Mouse (Mus musculus) liver, embryonic 12.5 days (tissue): Measurements from ENCODE around the gene Lpar1. TPM values are rescaled to one million over a fixed set of nuclear protein-coding genes. Genes with fewer than 3 reads are reported as not detected.

Source experiments
- ATAC-seq: fragments of 200-750 bp; cut with Nextera tagmentation; 2 replicates; pipeline ENCODE4 v1.8.0; 2017; ENCODE audit warnings: moderate number of reproducible peaks, mild to moderate bottlenecking, moderate library complexity
- H3K27ac ChIP-seq: fragments of 300-500 bp; sonication (generic); 2 replicates; pipeline ENCODE4 v1.5.1; 2016; ENCODE audit warnings: mild to moderate bottlenecking
- H3K27me3 ChIP-seq: fragments of 300-500 bp; sonication (generic); replicated peaks from 2 replicates; pipeline ENCODE4 v1.6.1; 2016; ENCODE audit warnings: mild to moderate bottlenecking, moderate library complexity
- H3K36me3 ChIP-seq: fragments of 300-500 bp; sonication (generic); 2 replicates; pipeline ENCODE4 v1.6.1; 2016; ENCODE audit warnings: mild to moderate bottlenecking, moderate library complexity
- H3K4me1 ChIP-seq: fragments of 300-500 bp; sonication (generic); 2 replicates; pipeline ENCODE4 v1.6.1; 2016
- H3K4me2 ChIP-seq: fragments of 300-500 bp; sonication (generic); 2 replicates; pipeline ENCODE4 v1.6.1; 2016; ENCODE audit warnings: mild to moderate bottlenecking, moderate library complexity
- H3K4me3 ChIP-seq: fragments of 300-500 bp; sonication (generic); 2 replicates; pipeline ENCODE4 v1.5.1; 2016; ENCODE audit warnings: mild to moderate bottlenecking, moderate library complexity
- H3K9ac ChIP-seq: fragments of 300-500 bp; sonication (generic); 2 replicates; pipeline ENCODE4 v1.6.1; 2016; ENCODE audit warnings: mild to moderate bottlenecking, moderate library complexity
- H3K9me3 ChIP-seq: fragments of 300-500 bp; sonication (generic); replicated peaks from 2 replicates; pipeline ENCODE4 v1.6.1; 2016; ENCODE audit warnings: mild to moderate bottlenecking, moderate library complexity
- WGBS: fragments of 180-500 bp; shearing (Covaris S2); methylation state at CpG from one replicate; pipeline ENCODE4 v1.1.7; 2016; ENCODE audit not compliant: insufficient replicate concordance; 5-methylcytosine and 5-hydroxymethylcytosine counted together
- polyA plus RNA-seq: library from polyadenylated mRNA; unstranded; fragments of >200 nt; fragmentation: Nextera tagmentation; extraction: Ambion mirVana; gene quantifications from 2 replicates; pipeline ENCODE4 v1.2.1, GENCODE M21; 2016

Lpar1 gene
- polyA plus RNA-seq, 1 experiment from 2014 or later: 8.8 TPM

- H3K4me3 ChIP-seq: no peak overlapping the region
- H3K4me1 ChIP-seq: no peaks in the 10 kb centered on the region
- H3K27ac ChIP-seq: no peak overlapping the region
- 70% methylated on average over 8 of the region's 8 CpGs for WGBS
- no peaks in the 10 kb centered on the region for H3K36me3 ChIP-seq
- no peak overlapping the region for H3K9ac ChIP-seq
- no peak overlapping the region for H3K4me2 ChIP-seq
- no peaks in the 10 kb centered on the region for H3K27me3 ChIP-seq
- ATAC-seq: no peak
- H3K9me3 ChIP-seq: no peaks in the 10 kb centered on the region
These were observed 32.6 kb downstream of the Lpar1 start for GRCm38 (mm10) chr4:58521137-58521536.

DNA sequence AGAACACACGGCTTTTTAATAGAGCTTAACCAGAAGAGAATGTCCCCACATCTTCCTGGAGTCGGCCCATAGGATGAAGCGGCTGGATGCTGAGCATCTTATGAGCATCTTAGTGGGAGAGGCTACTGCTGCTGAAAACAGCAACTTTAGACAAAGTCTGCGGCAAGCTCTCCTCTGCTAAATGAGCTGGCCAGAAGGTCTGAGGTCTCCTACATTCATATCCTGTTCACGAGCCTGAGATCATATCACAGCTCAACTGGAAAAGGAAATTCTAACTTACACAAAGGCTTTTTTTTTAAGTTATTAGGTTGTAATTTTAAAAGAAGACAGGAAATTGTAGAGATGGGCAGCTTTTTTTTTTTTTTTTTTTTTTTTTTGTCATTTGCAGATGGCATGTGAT lies 33.2 kb downstream of the Lpar1 start:
- H3K4me2 ChIP-seq: no peak overlapping the region
- no peak for ATAC-seq
- H3K4me3 ChIP-seq: no peak overlapping the region
- no peaks in the 10 kb centered on the region for H3K36me3 ChIP-seq
- WGBS: 70% methylated on average over 5 of the region's 5 CpGs
- H3K9me3 ChIP-seq: no peaks in the 10 kb centered on the region
- no peaks in the 10 kb centered on the region for H3K4me1 ChIP-seq
- H3K9ac ChIP-seq: no peak overlapping the region
- H3K27ac ChIP-seq: no peak overlapping the region
- no peaks in the 10 kb centered on the region for H3K27me3 ChIP-seq

DNA sequence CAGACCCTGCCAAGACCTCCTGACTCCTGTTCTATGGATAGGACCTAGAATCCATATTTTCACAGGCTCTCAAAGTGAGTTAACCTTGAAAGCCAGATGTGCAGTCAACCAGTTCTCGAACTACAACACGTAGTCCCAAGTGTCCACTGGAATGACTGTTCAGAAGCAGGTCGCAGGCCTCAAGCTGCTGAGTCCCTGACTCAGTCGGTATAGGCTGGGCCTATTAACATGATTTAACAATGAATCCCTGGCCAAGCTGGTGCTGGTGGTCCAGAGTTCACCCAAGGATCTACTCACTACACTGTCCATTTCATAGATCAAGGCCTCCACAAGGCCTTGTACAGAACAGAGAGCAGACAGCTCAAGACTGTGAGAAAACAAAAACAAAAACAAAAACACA lies 33.8 kb downstream of the Lpar1 start:
- WGBS: 75% methylated on average over 4 of the region's 4 CpGs
- H3K27ac ChIP-seq: no peak overlapping the region
- H3K27me3 ChIP-seq: no peaks in the 10 kb centered on the region
- H3K4me2 ChIP-seq: no peak overlapping the region
- H3K36me3 ChIP-seq: no peaks in the 10 kb centered on the region
- H3K4me3 ChIP-seq: no peak overlapping the region
- no peak overlapping the region for H3K9ac ChIP-seq
- H3K9me3 ChIP-seq: no peaks in the 10 kb centered on the region
- ATAC-seq: no peak
- H3K4me1 ChIP-seq: no peaks in the 10 kb centered on the region

DNA sequence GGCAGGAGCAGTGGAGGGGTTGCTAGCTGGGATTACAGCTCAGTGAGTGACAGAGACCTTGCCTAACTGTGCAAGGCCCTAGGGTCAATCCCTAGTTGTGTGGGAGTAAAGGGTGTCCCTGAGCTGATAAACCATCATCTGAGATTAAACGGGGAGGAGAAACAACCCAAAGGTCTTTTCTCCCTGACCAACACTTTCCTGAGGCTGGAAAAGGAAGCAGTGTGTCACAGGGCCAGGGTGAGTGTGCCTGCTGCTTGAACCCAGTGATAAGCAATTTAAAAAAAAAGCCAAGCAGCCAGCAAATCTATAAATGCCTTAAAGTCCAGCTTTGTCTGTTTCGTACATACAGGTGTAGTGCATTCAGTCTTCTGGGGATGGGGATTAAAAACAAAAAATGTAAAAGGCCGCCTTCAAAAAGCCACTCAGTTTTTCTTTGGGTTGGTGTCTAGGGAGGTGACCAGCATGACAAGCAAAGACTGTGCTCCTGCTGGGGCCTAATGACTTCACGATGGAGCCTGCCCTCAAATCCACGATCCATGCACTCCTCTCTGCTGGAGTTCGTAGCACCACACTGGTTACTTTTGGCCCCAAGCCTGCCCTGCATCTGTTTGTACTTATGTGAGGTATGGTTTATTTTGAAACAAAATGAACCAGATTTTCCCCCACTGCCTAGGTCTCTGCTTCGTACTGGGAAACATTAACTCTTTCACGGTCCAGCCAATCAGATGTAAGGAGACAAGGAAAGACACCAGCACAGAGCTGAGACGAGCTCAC lies 35.3 kb downstream of the Lpar1 start:
- H3K9ac ChIP-seq: no peak overlapping the region
- no peak overlapping the region for H3K4me2 ChIP-seq
- H3K4me3 ChIP-seq: no peak overlapping the region
- no peaks in the 10 kb centered on the region for H3K36me3 ChIP-seq
- ATAC-seq: no peak
- 48% methylated on average over 9 of the region's 9 CpGs for WGBS
- no peak overlapping the region for H3K27ac ChIP-seq
- no peaks in the 10 kb centered on the region for H3K9me3 ChIP-seq
- H3K4me1 ChIP-seq: no peaks in the 10 kb centered on the region
- no peaks in the 10 kb centered on the region for H3K27me3 ChIP-seq

- no peak overlapping the region for H3K9ac ChIP-seq
- H3K27me3 ChIP-seq: no peaks in the 10 kb centered on the region
- no peak overlapping the region for H3K4me3 ChIP-seq
- no peaks in the 10 kb centered on the region for H3K4me1 ChIP-seq
- no peaks in the 10 kb centered on the region for H3K36me3 ChIP-seq
- ATAC-seq: no peak
- H3K4me2 ChIP-seq: no peak overlapping the region
- WGBS: 57% methylated on average over 3 of the region's 3 CpGs
- H3K9me3 ChIP-seq: no peaks in the 10 kb centered on the region
- no peak overlapping the region for H3K27ac ChIP-seq
These were observed 36.9 kb downstream of the Lpar1 start for GRCm38 (mm10) chr4:58516810-58517209.

- no peak for ATAC-seq
- 63% methylated on average over 5 of the region's 5 CpGs for WGBS
- H3K27ac ChIP-seq: no peak overlapping the region
These were observed 37.5 kb downstream of the Lpar1 start for GRCm38 (mm10) chr4:58516221-58516620.

GRCm38 (mm10) chr4:58511554-58511953 lies 42.1 kb downstream of the Lpar1 start:
- H3K9ac ChIP-seq: no peak overlapping the region
- no peak overlapping the region for H3K27ac ChIP-seq
- no peak overlapping the region for H3K4me3 ChIP-seq
- no peaks in the 10 kb centered on the region for H3K9me3 ChIP-seq
- ATAC-seq: no peak
- 69% methylated on average over 3 of the region's 3 CpGs for WGBS
- no peak overlapping the region for H3K4me2 ChIP-seq
- no peaks in the 10 kb centered on the region for H3K27me3 ChIP-seq
- H3K4me1 ChIP-seq: no peaks in the 10 kb centered on the region
- no peaks in the 10 kb centered on the region for H3K36me3 ChIP-seq

More at GRCm38 (mm10) chr4:58516221-58516620, 37.5 kb downstream of the Lpar1 start:
- Histone ChIP-seq H3K9me3 (no peaks in the 10 kb centered on the region), H3K27me3 (no peaks in the 10 kb centered on the region), H3K4me2 (no peak overlapping the region), H3K36me3 (no peaks in the 10 kb centered on the region), H3K4me1 (no peaks in the 10 kb centered on the region), H3K9ac (no peak overlapping the region), H3K4me3 (no peak overlapping the region)

- H3K9me3 ChIP-seq: no peaks in the 10 kb centered on the region
- no peak overlapping the region for H3K4me3 ChIP-seq
- H3K9ac ChIP-seq: no peak overlapping the region
- H3K27ac ChIP-seq: no peak overlapping the region
- no peak for ATAC-seq
- H3K4me2 ChIP-seq: no peak overlapping the region
- 69% methylated on average over 7 of the region's 7 CpGs for WGBS
- H3K36me3 ChIP-seq: no peaks in the 10 kb centered on the region
- H3K4me1 ChIP-seq: no peaks in the 10 kb centered on the region
- no peaks in the 10 kb centered on the region for H3K27me3 ChIP-seq
These were observed 44.9 kb downstream of the Lpar1 start for GRCm38 (mm10) chr4:58508833-58509232.

- no peaks in the 10 kb centered on the region for H3K4me1 ChIP-seq
- ATAC-seq: no peak
- H3K4me3 ChIP-seq: no peak overlapping the region
These were observed 46.2 kb downstream of the Lpar1 start for GRCm38 (mm10) chr4:58507536-58507935.

GRCm38 (mm10) chr4:58506539-58507527 lies 46.9 kb downstream of the Lpar1 start:
- H3K4me3 ChIP-seq: no peak overlapping the region
- H3K27me3 ChIP-seq: no peaks in the 10 kb centered on the region
- H3K4me1 ChIP-seq: no peaks in the 10 kb centered on the region
- no peak overlapping the region for H3K27ac ChIP-seq
- 83% methylated on average over 4 of the region's 4 CpGs for WGBS
- H3K9me3 ChIP-seq: no peaks in the 10 kb centered on the region
- H3K36me3 ChIP-seq: no peaks in the 10 kb centered on the region
- H3K9ac ChIP-seq: no peak overlapping the region
- H3K4me2 ChIP-seq: no peak overlapping the region
- ATAC-seq: no peak

More at GRCm38 (mm10) chr4:58507536-58507935, 46.2 kb downstream of the Lpar1 start:
- 72% methylated on average over 6 of the region's 6 CpGs for WGBS
- H3K27me3 ChIP-seq: no peaks in the 10 kb centered on the region
- H3K4me2 ChIP-seq: no peak overlapping the region
- H3K9me3 ChIP-seq: no peaks in the 10 kb centered on the region
- no peak overlapping the region for H3K9ac ChIP-seq
- H3K27ac ChIP-seq: no peak overlapping the region
- H3K36me3 ChIP-seq: no peaks in the 10 kb centered on the region

GRCm38 (mm10) chr4:58504250-58504649 lies 49.4 kb downstream of the Lpar1 start:
- Histone ChIP-seq H3K36me3 (no peaks in the 10 kb centered on the region), H3K4me2 (no peak overlapping the region), H3K4me1 (no peaks in the 10 kb centered on the region), H3K9me3 (no peaks in the 10 kb centered on the region), H3K9ac (no peak overlapping the region), H3K27me3 (no peaks in the 10 kb centered on the region), H3K27ac (no peak overlapping the region), H3K4me3 (no peak overlapping the region)
- ATAC-seq: no peak
- WGBS: 58% methylated on average over 2 of the region's 2 CpGs
